Mouse (Mus musculus) kidney, postnatal 0 days (tissue): Measurements from ENCODE around the gene Nhlrc1. TPM values are rescaled to one million over a fixed set of nuclear protein-coding genes. Genes with fewer than 3 reads are reported as not detected.
A peak's percentile ranks its signal among the peaks of the same experiment; 100 is the strongest.

ENCODE experiments used
- ATAC-seq: fragments of 200-750 bp; cut with Nextera tagmentation; replicated peaks from 2 replicates; pipeline ENCODE4 v1.8.0; 2017; ENCODE audit warnings: low read depth, moderate number of reproducible peaks, moderate TSS enrichment, moderate library complexity; ENCODE audit not compliant: low FRiP score
- DNase-seq: peaks from one replicate; pipeline ENCODE4 v3.0.0-alpha.2; 2016; ENCODE audit warnings: low spot score
- H3K27ac ChIP-seq: fragments of 300-500 bp; sonication (generic); 2 replicates; pipeline ENCODE4 v1.5.1; 2014; ENCODE audit warnings: mild to moderate bottlenecking
- H3K27me3 ChIP-seq: fragments of 300-500 bp; sonication (generic); 2 replicates; pipeline ENCODE4 v1.6.1; 2014; ENCODE audit warnings: low read length, mixed read lengths; ENCODE audit not compliant: insufficient read depth
- H3K36me3 ChIP-seq: fragments of 300-500 bp; sonication (generic); 2 replicates; pipeline ENCODE4 v1.6.1; 2014; ENCODE audit warnings: low read length, mixed read lengths; ENCODE audit not compliant: insufficient read depth
- H3K4me1 ChIP-seq: fragments of 300-500 bp; sonication (generic); replicated peaks from 2 replicates; pipeline ENCODE4 v1.6.1; 2014; ENCODE audit warnings: antibody characterized with exemption, low read length, mixed read lengths; ENCODE audit not compliant: insufficient read depth
- H3K4me2 ChIP-seq: fragments of 300-500 bp; sonication (generic); 2 replicates; pipeline ENCODE4 v1.6.1; 2014; ENCODE audit warnings: mild to moderate bottlenecking, low read length, moderate library complexity, mixed read lengths
- H3K4me3 ChIP-seq: fragments of 300-500 bp; sonication (generic); replicated peaks from 2 replicates; pipeline ENCODE4 v1.5.1; 2014; ENCODE audit warnings: low read depth, low read length
- H3K9ac ChIP-seq: fragments of 300-500 bp; sonication (generic); 2 replicates; pipeline ENCODE4 v1.6.1; 2014; ENCODE audit warnings: low read depth, low read length
- H3K9me3 ChIP-seq: fragments of 300-500 bp; sonication (generic); replicated peaks from 2 replicates; pipeline ENCODE4 v1.6.1; 2016; ENCODE audit warnings: low read length, inconsistent platforms, mixed read lengths
- CTCF ChIP-seq: IDR thresholded peaks from 2 replicates; pipeline ENCODE4 v1.5.1; 2016; ENCODE audit warnings: antibody characterized with exemption, low read depth, mild to moderate bottlenecking, moderate library complexity
- WGBS: fragments of 180-500 bp; shearing (Covaris S2); extraction: QIAGEN DNeasy Blood & Tissue Kit; methylation state at CpG from one replicate; pipeline ENCODE4 v1.1.7; 2014; 5-methylcytosine and 5-hydroxymethylcytosine counted together
- polyA plus RNA-seq: library from polyadenylated mRNA; unstranded; fragments of >200 nt; fragmentation: Nextera tagmentation; extraction: Ambion mirVana; gene quantifications from 2 replicates; pipeline ENCODE4 v1.2.1, GENCODE M21; 2015

The Nhlrc1 gene
- polyA plus RNA-seq, 1 experiment from 2014 or later, result 2.7 TPM

DNA sequence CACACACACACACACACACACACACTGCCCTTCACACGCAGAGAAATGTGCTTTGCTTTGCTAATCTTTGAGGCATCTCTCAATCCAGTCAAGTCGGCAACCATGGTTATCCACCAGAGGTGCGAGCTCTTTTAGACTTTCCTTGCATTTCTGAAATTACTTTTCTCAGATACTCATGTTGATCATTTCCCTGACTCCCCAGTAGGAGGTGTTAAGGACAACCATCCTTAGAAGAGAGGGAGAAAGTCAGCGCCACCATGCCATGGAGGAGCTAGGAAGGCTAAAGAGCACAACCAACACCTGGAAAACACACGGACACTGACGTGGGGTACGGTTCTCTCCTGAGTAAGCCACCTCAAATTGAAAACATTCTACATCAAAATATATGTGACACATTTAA, 38.1 kb downstream of the Nhlrc1 start:
- TF ChIP-seq CTCF, result peak; percentile 26; the same call in 1 of the 2 replicates

GRCm38 (mm10) chr13:46975930-46976329, 38.7 kb downstream of the Nhlrc1 start:
- no peak overlapping the region for H3K27ac ChIP-seq
- no peak for ATAC-seq
- no peaks in the 10 kb centered on the region for H3K27me3 ChIP-seq

More for the DNA sequence above, 38.1 kb downstream of the Nhlrc1 start:
- no peak overlapping the region for H3K9ac ChIP-seq
- ATAC-seq (no peak), DNase-seq (no peak)
- H3K9me3 ChIP-seq, result no peaks in the 10 kb centered on the region
- H3K4me3 ChIP-seq, result no peak overlapping the region
- no peaks in the 10 kb centered on the region for H3K27me3 ChIP-seq
- no peak overlapping the region for H3K4me2 ChIP-seq
- 86% methylated on average over 7 of the region's 7 CpGs for WGBS
- no peaks in the 10 kb centered on the region for H3K4me1 ChIP-seq
- no peaks in the 10 kb centered on the region for H3K36me3 ChIP-seq
- no peak overlapping the region for H3K27ac ChIP-seq

DNA sequence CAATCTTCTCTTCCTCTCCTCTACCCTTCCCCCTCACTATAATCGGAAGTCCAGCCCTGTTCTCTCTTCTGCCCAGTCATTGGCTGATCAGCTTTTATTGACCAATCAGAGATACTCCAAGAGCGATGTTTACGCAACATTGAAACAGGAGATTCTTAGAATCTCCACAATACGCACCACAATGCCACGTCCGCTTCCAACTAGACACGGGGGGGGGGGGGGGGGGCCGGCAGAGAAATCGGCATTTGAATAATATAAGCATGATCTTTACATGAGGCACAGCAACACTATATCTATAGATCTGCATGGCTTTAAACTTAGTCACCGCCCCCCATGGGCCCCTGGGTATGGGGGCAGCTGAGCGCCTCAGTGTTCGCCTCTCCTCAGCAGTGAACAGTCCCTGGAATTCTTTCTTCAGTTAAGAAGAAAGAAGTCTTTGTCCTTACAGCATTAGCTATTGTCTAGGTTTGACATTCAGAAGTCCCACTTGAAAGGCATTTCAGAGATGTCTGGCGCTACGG, 39.6 kb downstream of the Nhlrc1 start:
- H3K27me3 ChIP-seq, result no peaks in the 10 kb centered on the region
- H3K4me3 ChIP-seq, result no peak overlapping the region
- no peak for TF ChIP-seq CTCF
- H3K9ac ChIP-seq, result no peak overlapping the region
- no peaks in the 10 kb centered on the region for H3K4me1 ChIP-seq
- DNase-seq (no peak), ATAC-seq (no peak)
- no peak overlapping the region for H3K27ac ChIP-seq
- no peaks in the 10 kb centered on the region for H3K36me3 ChIP-seq
- no peak overlapping the region for H3K4me2 ChIP-seq
- WGBS, result 65% methylated on average over 14 of the region's 14 CpGs
- H3K9me3 ChIP-seq, result no peaks in the 10 kb centered on the region

More at GRCm38 (mm10) chr13:46975930-46976329, 38.7 kb downstream of the Nhlrc1 start:
- Histone ChIP-seq H3K4me1 (no peaks in the 10 kb centered on the region), H3K36me3 (no peaks in the 10 kb centered on the region), H3K4me2 (no peak overlapping the region), H3K9me3 (no peaks in the 10 kb centered on the region), H3K9ac (no peak overlapping the region), H3K4me3 (no peak overlapping the region)
- TF ChIP-seq CTCF, result no peak
- DNase-seq, result no peak
- WGBS, result 36% methylated on average over 4 of the region's 4 CpGs

GRCm38 (mm10) chr13:46970286-46970945, 44.2 kb downstream of the Nhlrc1 start:
- no peak for TF ChIP-seq CTCF
- DNase-seq, result no peak
- WGBS, result 66% methylated on average over 10 of the region's 10 CpGs

GRCm38 (mm10) chr13:46968626-46969025, 46.0 kb downstream of the Nhlrc1 start:
- DNase-seq (no peak), ATAC-seq (no peak)
- no peak overlapping the region for H3K4me3 ChIP-seq
- no peak overlapping the region for H3K27ac ChIP-seq
- H3K9me3 ChIP-seq, result no peaks in the 10 kb centered on the region
- TF ChIP-seq CTCF, result peak; percentile 33; the same call in 1 of the 2 replicates
- no peaks in the 10 kb centered on the region for H3K36me3 ChIP-seq
- WGBS, result 80% methylated on average over 2 of the region's 2 CpGs
- H3K27me3 ChIP-seq, result no peaks in the 10 kb centered on the region
- no peak overlapping the region for H3K4me2 ChIP-seq
- 0 out of 2 replicates have a peak, but pooled peaks cover 5% of the 10 kb centered on the region for H3K4me1 ChIP-seq
- H3K9ac ChIP-seq, result no peak overlapping the region

More at GRCm38 (mm10) chr13:46970286-46970945, 44.2 kb downstream of the Nhlrc1 start:
- no peak overlapping the region for H3K9ac ChIP-seq
- H3K27ac ChIP-seq, result no peak overlapping the region
- no peaks in the 10 kb centered on the region for H3K9me3 ChIP-seq
- no peaks in the 10 kb centered on the region for H3K36me3 ChIP-seq
- H3K27me3 ChIP-seq, result no peaks in the 10 kb centered on the region
- H3K4me3 ChIP-seq, result no peak overlapping the region
- 0 out of 2 replicates have a peak, but pooled peaks cover 5% of the 10 kb centered on the region for H3K4me1 ChIP-seq
- no peak for ATAC-seq
- H3K4me2 ChIP-seq, result no peak overlapping the region

GRCm38 (mm10) chr13:46967308-46967707, 47.3 kb downstream of the Nhlrc1 start:
- Histone ChIP-seq H3K36me3 (no peaks in the 10 kb centered on the region), H3K4me3 (no peak overlapping the region), H3K9ac (no peak overlapping the region), H3K27me3 (no peaks in the 10 kb centered on the region), H3K27ac (no peak overlapping the region), H3K9me3 (no peaks in the 10 kb centered on the region), H3K4me1 (0 out of 2 replicates have a peak, but pooled peaks cover 5% of the 10 kb centered on the region), H3K4me2 (no peak overlapping the region)
- DNase-seq, result no peak
- WGBS, result 70% methylated on average over 4 of the region's 4 CpGs
- peak; percentile 11; the same call in 1 of the 2 replicates for TF ChIP-seq CTCF
- no peak for ATAC-seq

Other genes starting within 250 kb of the Nhlrc1 start
- 11.2 and 13.1 TPM in 2 replicates for gene Kif13a, start 85.0 kb downstream of the Nhlrc1 start, polyA plus RNA-seq
- gene Kdm1b, start 28.6 kb upstream of the Nhlrc1 start, polyA plus RNA-seq, result 11.6 and 12.9 TPM in 2 replicates
- 55.3 and 55.8 TPM in 2 replicates for gene Tpmt, start 29.9 kb upstream of the Nhlrc1 start, polyA plus RNA-seq
- 185 and 187 TPM in 2 replicates for gene Dek, start 91.4 kb upstream of the Nhlrc1 start, polyA plus RNA-seq
- 1.1 and 1.6 TPM in 2 replicates for gene Rnf144b, start 107.8 kb upstream of the Nhlrc1 start, polyA plus RNA-seq